Mouse (Mus musculus): ENCODE measurements at regions not wholly inside any gene's neighbourhood (a gene's known extent, or its start where the extent isn't known, plus 50 kb on each side); places are given as distances from the start of the nearest gene placed in this dataset.

DNA sequence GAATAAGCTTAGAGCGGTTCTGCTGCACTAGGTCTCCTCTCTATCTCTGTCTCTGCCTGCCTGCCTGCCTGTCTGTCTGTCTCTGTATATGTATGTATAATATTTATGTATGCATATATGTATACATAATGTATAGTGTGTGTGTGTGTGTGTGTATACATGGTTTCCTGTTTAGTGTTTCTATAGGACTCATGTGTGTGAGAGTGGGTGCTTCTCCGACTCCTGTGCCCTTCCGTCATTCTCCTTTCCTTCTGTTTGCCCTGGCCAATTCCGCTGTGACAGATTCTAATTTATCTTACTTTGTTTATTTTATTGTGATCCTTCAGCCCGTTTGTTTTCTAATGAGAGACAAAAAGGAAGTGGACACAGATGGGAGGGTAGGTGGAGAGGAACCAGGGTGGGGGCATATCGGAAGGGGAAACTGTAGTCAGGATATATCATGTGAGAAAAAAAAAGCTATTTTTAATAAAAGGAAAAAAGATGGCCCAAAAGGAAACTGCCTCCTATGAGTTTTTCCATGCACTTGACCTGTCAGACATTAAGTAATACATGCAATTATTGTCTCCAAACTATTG lies 85.0 kb upstream of the Ednrb start:
- no peak overlapping the region for H3K4me3 ChIP-seq (ENCODE audit: insufficient read depth, low read length)
- TF ChIP-seq CTCF (IDR thresholded peaks at IDR 0.05; ENCODE audit: extremely low read depth, insufficient read depth, low read length) (no peak), POLR2A (IDR thresholded peaks at IDR 0.05; ENCODE audit: extremely low read depth, insufficient read depth, low read length) (no peak)
- no peaks in the 10 kb centered on the region for H3K4me1 ChIP-seq (ENCODE audit: control insufficient read depth, insufficient read depth, low read length)
- H3K27ac ChIP-seq (ENCODE audit: insufficient read depth, low read length), result no peak overlapping the region

DNA sequence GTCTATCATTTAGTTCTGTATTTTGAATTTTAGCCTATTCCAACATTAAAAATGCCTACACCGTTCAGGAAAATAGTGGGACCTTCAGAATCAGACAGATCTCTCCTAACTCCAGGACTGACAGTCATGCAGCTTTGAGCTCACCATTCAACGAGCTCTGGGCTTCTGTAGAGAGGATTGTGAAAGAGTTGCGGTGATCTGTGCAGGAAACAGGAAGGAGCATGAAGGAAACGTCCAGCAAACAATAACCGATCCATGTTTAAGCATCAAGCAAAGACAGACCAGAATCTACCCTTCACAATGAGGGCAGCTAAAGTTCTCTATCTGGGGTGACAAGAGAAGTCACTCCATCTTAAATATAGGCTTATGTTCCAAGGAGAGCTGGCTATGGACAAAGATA lies 76.0 kb upstream of the Ednrb start:
- TF ChIP-seq CTCF (IDR thresholded peaks at IDR 0.05; ENCODE audit: extremely low read depth, insufficient read depth, low read length) (no peak), POLR2A (IDR thresholded peaks at IDR 0.05; ENCODE audit: extremely low read depth, insufficient read depth, low read length) (no peak)
- Histone ChIP-seq H3K4me3 (ENCODE audit: insufficient read depth, low read length) (no peak overlapping the region), H3K27ac (ENCODE audit: insufficient read depth, low read length) (no peak overlapping the region), H3K4me1 (ENCODE audit: control insufficient read depth, insufficient read depth, low read length) (no peaks in the 10 kb centered on the region)

DNA sequence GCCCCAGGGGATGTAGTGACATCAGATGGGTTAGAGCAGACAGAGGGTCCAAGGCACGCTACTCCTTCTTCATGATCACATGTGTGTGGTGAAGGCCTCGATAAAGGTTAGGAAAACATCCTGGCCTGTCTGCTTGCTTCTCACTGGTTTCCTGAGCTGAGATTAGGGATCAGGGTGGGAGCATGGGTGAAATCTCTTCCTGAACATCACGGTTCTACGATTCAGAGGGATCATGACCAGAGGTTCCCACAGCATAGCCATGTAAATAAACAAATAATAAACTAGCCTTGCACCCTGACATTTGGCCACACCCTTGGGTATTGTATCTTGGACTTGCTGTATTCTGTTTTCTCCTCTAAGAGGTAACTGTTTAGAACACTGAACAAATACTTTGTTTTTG lies 75.2 kb upstream of the Ednrb start:
- H3K4me1 ChIP-seq (ENCODE audit: control insufficient read depth, insufficient read depth, low read length), result no peaks in the 10 kb centered on the region

GRCm38 (mm10) chr14:103913453-103913852 lies 69.3 kb upstream of the Ednrb start:
- Histone ChIP-seq H3K27ac (ENCODE audit: insufficient read depth, low read length) (no peak overlapping the region), H3K4me1 (ENCODE audit: control insufficient read depth, insufficient read depth, low read length) (no peaks in the 10 kb centered on the region), H3K4me3 (ENCODE audit: insufficient read depth, low read length) (no peak overlapping the region)
- TF ChIP-seq CTCF (IDR thresholded peaks at IDR 0.05; ENCODE audit: extremely low read depth, insufficient read depth, low read length) (no peak), POLR2A (IDR thresholded peaks at IDR 0.05; ENCODE audit: extremely low read depth, insufficient read depth, low read length) (no peak)

More for the DNA sequence above, 75.2 kb upstream of the Ednrb start:
- H3K27ac ChIP-seq (ENCODE audit: insufficient read depth, low read length), result no peak overlapping the region
- TF ChIP-seq POLR2A (IDR thresholded peaks at IDR 0.05; ENCODE audit: extremely low read depth, insufficient read depth, low read length), result no peak
- TF ChIP-seq CTCF (IDR thresholded peaks at IDR 0.05; ENCODE audit: extremely low read depth, insufficient read depth, low read length), result no peak
- H3K4me3 ChIP-seq (ENCODE audit: insufficient read depth, low read length), result no peak overlapping the region

- no peak overlapping the region for H3K27ac ChIP-seq (ENCODE audit: insufficient read depth, low read length)
- H3K4me1 ChIP-seq (ENCODE audit: control insufficient read depth, insufficient read depth, low read length), result no peaks in the 10 kb centered on the region
- no peak overlapping the region for H3K4me3 ChIP-seq (ENCODE audit: insufficient read depth, low read length)
- TF ChIP-seq CTCF (IDR thresholded peaks at IDR 0.05; ENCODE audit: extremely low read depth, insufficient read depth, low read length) (no peak), POLR2A (IDR thresholded peaks at IDR 0.05; ENCODE audit: extremely low read depth, insufficient read depth, low read length) (no peak)
Measured at GRCm38 (mm10) chr14:103911707-103912106, 67.5 kb upstream of the Ednrb start.

GRCm38 (mm10) chr14:103911280-103911679 lies 67.1 kb upstream of the Ednrb start:
- Histone ChIP-seq H3K4me3 (ENCODE audit: insufficient read depth, low read length) (no peak overlapping the region), H3K4me1 (ENCODE audit: control insufficient read depth, insufficient read depth, low read length) (no peaks in the 10 kb centered on the region), H3K27ac (ENCODE audit: insufficient read depth, low read length) (no peak overlapping the region)
- no peak for TF ChIP-seq CTCF (IDR thresholded peaks at IDR 0.05; ENCODE audit: extremely low read depth, insufficient read depth, low read length)

- H3K4me3 ChIP-seq (ENCODE audit: insufficient read depth, low read length), result no peak overlapping the region
- TF ChIP-seq POLR2A (IDR thresholded peaks at IDR 0.05; ENCODE audit: extremely low read depth, insufficient read depth, low read length) (no peak), CTCF (IDR thresholded peaks at IDR 0.05; ENCODE audit: extremely low read depth, insufficient read depth, low read length) (no peak)
- no peaks in the 10 kb centered on the region for H3K4me1 ChIP-seq (ENCODE audit: control insufficient read depth, insufficient read depth, low read length)
- no peak overlapping the region for H3K27ac ChIP-seq (ENCODE audit: insufficient read depth, low read length)
Measured at GRCm38 (mm10) chr14:103906417-103907070, 62.3 kb upstream of the Ednrb start.

- H3K4me3 ChIP-seq (ENCODE audit: insufficient read depth, low read length), result no peak overlapping the region
- TF ChIP-seq CTCF (IDR thresholded peaks at IDR 0.05; ENCODE audit: extremely low read depth, insufficient read depth, low read length), result no peak
- no peak for TF ChIP-seq POLR2A (IDR thresholded peaks at IDR 0.05; ENCODE audit: extremely low read depth, insufficient read depth, low read length)
- H3K4me1 ChIP-seq (ENCODE audit: control insufficient read depth, insufficient read depth, low read length), result peaks cover 2% of the 10 kb centered on the region; the same call in 1 of the 2 replicates
- no peak overlapping the region for H3K27ac ChIP-seq (ENCODE audit: insufficient read depth, low read length)
Measured at GRCm38 (mm10) chr14:103900817-103901216, 56.6 kb upstream of the Ednrb start.

GRCm38 (mm10) chr14:103899111-103899814 lies 55.1 kb upstream of the Ednrb start:
- peak overlapping the region; percentile 23 for H3K4me3 ChIP-seq (ENCODE audit: insufficient read depth, low read length)
- TF ChIP-seq CTCF (IDR thresholded peaks at IDR 0.05; ENCODE audit: extremely low read depth, insufficient read depth, low read length) (no peak), POLR2A (IDR thresholded peaks at IDR 0.05; ENCODE audit: extremely low read depth, insufficient read depth, low read length) (no peak)
- no peak overlapping the region for H3K27ac ChIP-seq (ENCODE audit: insufficient read depth, low read length)
- peaks cover 2% of the 10 kb centered on the region; the same call in 1 of the 2 replicates for H3K4me1 ChIP-seq (ENCODE audit: control insufficient read depth, insufficient read depth, low read length)

DNA sequence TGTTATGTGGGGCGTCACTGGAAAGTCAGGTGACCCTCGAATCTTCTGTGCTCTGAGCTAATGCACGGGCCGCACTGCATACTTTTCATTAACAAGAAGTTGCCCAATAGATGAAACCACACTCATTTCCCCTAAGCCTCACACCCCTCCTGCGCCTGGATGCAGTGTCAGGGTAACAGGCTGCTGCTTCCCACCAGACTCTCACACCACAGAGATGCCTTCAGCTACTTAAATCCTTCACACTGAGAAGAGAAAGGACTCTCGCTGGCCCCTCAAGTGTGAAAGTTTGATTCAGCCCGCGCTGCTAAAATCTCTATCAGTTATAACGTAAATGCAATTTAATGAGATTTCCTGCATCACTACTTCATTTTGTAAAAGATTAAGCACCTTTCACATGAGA lies 54.5 kb upstream of the Ednrb start:
- Histone ChIP-seq H3K4me3 (ENCODE audit: insufficient read depth, low read length) (peak overlapping the region; percentile 23; the same call in 1 of the 2 replicates), H3K27ac (ENCODE audit: insufficient read depth, low read length) (no peak overlapping the region), H3K4me1 (ENCODE audit: control insufficient read depth, insufficient read depth, low read length) (peaks cover 2% of the 10 kb centered on the region; the same call in 1 of the 2 replicates)
- TF ChIP-seq POLR2A (IDR thresholded peaks at IDR 0.05; ENCODE audit: extremely low read depth, insufficient read depth, low read length) (no peak), CTCF (IDR thresholded peaks at IDR 0.05; ENCODE audit: extremely low read depth, insufficient read depth, low read length) (no peak)
